Mouse (Mus musculus) embryo, embryonic 10.5 days (tissue): ENCODE results near the gene Npas4.
"Not testable (repeated sequence)": the region's sequence is repeated elsewhere in the genome, so short reads cannot be mapped to it uniquely, and the experiment has no call there.

Experiments
- DNase-seq: peaks from one replicate; pipeline ENCODE4 v3.0.0-alpha.2; 2015; ENCODE audit warnings: low spot score

Gene Npas4

GRCm38 (mm10) chr19:4992904-4993303 is 2.8 kb upstream of the Npas4 start:
- no peak for DNase-seq

GRCm38 (mm10) chr19:4992371-4992770 is 2.3 kb upstream of the Npas4 start:
- peak; percentile 60 for DNase-seq

- no peak for DNase-seq
Measured at GRCm38 (mm10) chr19:4990716-4991115, 600 bp upstream of the Npas4 start.

GRCm38 (mm10) chr19:4989434-4990255 is 471 bp downstream of the Npas4 start:
- no peak for DNase-seq

GRCm38 (mm10) chr19:4989013-4989412 is 1.1 kb downstream of the Npas4 start:
- DNase-seq = peak; percentile 95

GRCm38 (mm10) chr19:4981767-4982166 is 8.3 kb downstream of the Npas4 start:
- peak; percentile 82 for DNase-seq

- peak; percentile 46 for DNase-seq
Measured at GRCm38 (mm10) chr19:4968236-4968635, 21.9 kb downstream of the Npas4 start.

- DNase-seq = peak; percentile 97
Measured at GRCm38 (mm10) chr19:4961928-4962601, 28.1 kb downstream of the Npas4 start, which contains the start of gene Mrpl11. Gene Mrpl11, plus strand, starts transcription at chr19:4962147.

GRCm38 (mm10) chr19:4948641-4949040 is 41.5 kb downstream of the Npas4 start:
- not testable (repeated sequence) for DNase-seq

GRCm38 (mm10) chr19:4945540-4945939 is 44.6 kb downstream of the Npas4 start:
- DNase-seq = no peak

GRCm38 (mm10) chr19:4943253-4943588 is 46.9 kb downstream of the Npas4 start:
- DNase-seq = no peak

GRCm38 (mm10) chr19:4942551-4943252 is 47.4 kb downstream of the Npas4 start, which contains the start of gene Peli3:
Gene Peli3, minus strand, starts transcription at chr19:4943127.
- peak; percentile 89 for DNase-seq

GRCm38 (mm10) chr19:4937444-4938310 is 52.4 kb downstream of the Npas4 start:
- no peak for DNase-seq

- DNase-seq = no peak
Measured at GRCm38 (mm10) chr19:4936896-4937295, 53.2 kb downstream of the Npas4 start.
